9 mouse cellular contexts compared by ENCODE assay signal in genomic region chrX:165362798-165363197, GRCm38 (mm10). TPM values are rescaled to one million over a fixed set of nuclear protein-coding genes. Genes with fewer than 3 reads are reported as not detected.
DNase-seq lines count a peak whose midpoint lies in the region; ATAC-seq lines count a peak whose summit lies in the region.
"Had no signal": no experiment of that assay in that cellular context is flagged by ENCODE, and none has a peak within 500 bp of the region (broad histone marks: within the 10 kb centered on the region; RNA-seq: fewer than 3 reads in every experiment).

No protein-coding gene starts in this region.

- H3K27ac ChIP-seq in kidney, embryonic 16.5 days (ENCODE audit: low read length) = no peak overlapping the region
- no peak overlapping the region for H3K27ac ChIP-seq in neural tube, embryonic 15.5 days (replicated peaks)

- no peaks in the 10 kb centered on the region for H3K9me3 ChIP-seq in kidney, embryonic 16.5 days (ENCODE audit: low read length)
- H3K9me3 ChIP-seq in neural tube, embryonic 15.5 days (replicated peaks) = no peaks in the 10 kb centered on the region

- no peaks in the 10 kb centered on the region for H3K27me3 ChIP-seq in kidney, embryonic 16.5 days (ENCODE audit: insufficient read depth, low read length)
- H3K27me3 ChIP-seq in neural tube, embryonic 15.5 days (replicated peaks) = no peaks in the 10 kb centered on the region

- 56% methylated on average over 1 of the region's 1 CpGs for WGBS in kidney, embryonic 16.5 days
- WGBS in neural tube, embryonic 15.5 days = 50% methylated on average over 1 of the region's 1 CpGs

- ATAC-seq in kidney, embryonic 16.5 days (ENCODE audit: low FRiP score, low TSS enrichment) = no peak
- ATAC-seq in neural tube, embryonic 15.5 days (ENCODE audit: low FRiP score) = no peak

- peak; percentile 58 for DNase-seq in kidney, adult 18-20 months
- peak; percentile 46 for DNase-seq in adipocyte (ENCODE audit: low spot score)
- peak; percentile 57 to 78 for DNase-seq in cerebellum, adult 18-20 months
- DNase-seq in kidney, adult 9 months = peak; percentile 57
- peak; percentile 45 for DNase-seq in ovary, postnatal 36 days (ENCODE audit: low spot score)
- no peak for DNase-seq in T-cell, adult 2 months (ENCODE audit: low spot score)

- H3K4me1 ChIP-seq in kidney, embryonic 16.5 days (ENCODE audit: insufficient read depth, low read length) = no peaks in the 10 kb centered on the region
- H3K4me1 ChIP-seq in neural tube, embryonic 15.5 days = no peaks in the 10 kb centered on the region

- H3K4me3 ChIP-seq in kidney, embryonic 16.5 days (ENCODE audit: low read length) = no peak overlapping the region
- no peak overlapping the region for H3K4me3 ChIP-seq in neural tube, embryonic 15.5 days (replicated peaks)
- H3K4me3 ChIP-seq: myocyte had no signal

- no peak overlapping the region for H3K9ac ChIP-seq in kidney, embryonic 16.5 days (replicated peaks; ENCODE audit: low read length)
- no peak overlapping the region for H3K9ac ChIP-seq in neural tube, embryonic 15.5 days (replicated peaks)

- no peak overlapping the region for H3K4me2 ChIP-seq in kidney, embryonic 16.5 days (replicated peaks; ENCODE audit: low read depth, low read length)
- no peak overlapping the region for H3K4me2 ChIP-seq in neural tube, embryonic 15.5 days

- H3K36me3 ChIP-seq in kidney, embryonic 16.5 days (ENCODE audit: insufficient read depth, low read length) = no peaks in the 10 kb centered on the region
- H3K36me3 ChIP-seq in neural tube, embryonic 15.5 days = no peaks in the 10 kb centered on the region

RNA-seq across cellular contexts. Expression of gene Glra2, which starts 35.6 kb away (rescaled TPM):
- not detected in 2 replicates for polyA plus RNA-seq in kidney, embryonic 16.5 days (2015; fragmentation: Nextera tagmentation; extraction: Ambion mirVana)
- 56.4 and 63.4 TPM in 2 replicates for polyA plus RNA-seq in neural tube, embryonic 15.5 days (2015; fragmentation: Nextera tagmentation; extraction: Ambion mirVana)
- polyA plus RNA-seq: myocyte had no signal

Comparison
In these comparisons a context has a peak if more than half of its experiments do, and no peak if none do; other contexts are left out.
1. RNA of gene Glra2, which starts 35.6 kb away (polyA plus RNA-seq): 56.4 to 63.4 TPM in neural tube, embryonic 15.5 days; not detected in kidney, embryonic 16.5 days; every median in the first group is over 10 times any median in the second.